Mouse (Mus musculus) left cerebral cortex, adult 18-20 months (tissue): ENCODE data around the gene Fbxl16. TPM values are rescaled to one million over a fixed set of nuclear protein-coding genes. Genes with fewer than 3 reads are reported as not detected.

Experiments
- DNase-seq, 2 experiments: peaks; one replicate each; pipeline ENCODE4 v3.0.0; 2021 to 2022; ENCODE audit warnings: low spot score in 2 of 2, mixed read lengths in 1 of 2
- microRNA-seq, 2 experiments: library from miRNA; unstranded; fragments of <30 nt; microRNA quantifications; one replicate each; pipeline ENCODE4 v1.2.0; 2021
- total RNA-seq, 2 experiments: library from RNA; stranded (reverse); gene quantifications; 2 replicates each; pipeline ENCODE4 v1.2.3; 2021

Gene Fbxl16
- total RNA-seq, 2 experiments from 2014 or later, result 588 to 680 TPM

- DNase-seq, result no peak
These were observed 61.1 kb downstream of the Fbxl16 start for GRCm38 (mm10) chr17:25869954-25870353.

Small RNA genes within 50 kb of the gene (microRNA-seq; reads per million reads assigned to microRNA genes)
- gene Mir3082 (1.3 to 3.2 reads per million in 2 experiments), gene Mir6966 (1.7 to 1.9 reads per million in 2 experiments)

Other genes with a start within 250 kb of the Fbxl16 start
- gene Sox8, start 238.4 kb upstream of the Fbxl16 start, total RNA-seq, result 10 to 100 TPM; 52.1 to 55.2 TPM
- 10 to 100 TPM; 19.1 to 20.2 TPM for gene Lmf1, start 230.0 kb upstream of the Fbxl16 start, total RNA-seq
- 100 to 1,000 TPM; 151 to 157 TPM for gene Gng13, start 91.9 kb upstream of the Fbxl16 start, total RNA-seq
- gene Chtf18, start 81.7 kb upstream of the Fbxl16 start, total RNA-seq, result 1 to 10 TPM; 1.2 to 1.5 TPM
- gene Rpusd1, start 81.4 kb upstream of the Fbxl16 start, total RNA-seq, result 10 to 100 TPM; 60.9 to 64.4 TPM
- gene Mslnl, start 73.0 kb upstream of the Fbxl16 start, total RNA-seq, result under 1 TPM; 0.44 to 0.75 TPM
- 1 to 10 TPM; 2.3 to 2.5 TPM for gene Msln, start 54.7 kb upstream of the Fbxl16 start, total RNA-seq
- gene Narfl, start 35.3 kb upstream of the Fbxl16 start, total RNA-seq, result 10 to 100 TPM; 31.3 to 37.1 TPM
- 100 to 1,000 TPM; 112 to 119 TPM for gene Haghl, start 23.4 kb upstream of the Fbxl16 start, total RNA-seq
- gene Ccdc78, start 22.5 kb upstream of the Fbxl16 start, total RNA-seq, result under 1 TPM in 1 of 2 experiments, not detected in 1; 0.19 TPM
- 10 to 100 TPM; 92.7 to 99.1 TPM for gene Fam173a, start 16.2 kb upstream of the Fbxl16 start, total RNA-seq
- gene AC134908.4, start 13.4 kb upstream of the Fbxl16 start, total RNA-seq, result 1 to 10 TPM in 1 of 2 experiments, not detected in 1; 1.4 TPM
- 10 to 100 TPM; 70.9 to 78.2 TPM for gene Metrn, start 11.9 kb upstream of the Fbxl16 start, total RNA-seq
- gene Wdr24, start 14.5 kb downstream of the Fbxl16 start, total RNA-seq, result 10 to 100 TPM; 22.5 to 25.1 TPM
- gene Jmjd8, start 19.8 kb downstream of the Fbxl16 start, total RNA-seq, result 10 to 100 TPM; 43.5 to 52.3 TPM
- 100 to 1,000 TPM; 178 to 180 TPM for gene Stub1, start 24.3 kb downstream of the Fbxl16 start, total RNA-seq
- gene Rhbdl1, start 28.2 kb downstream of the Fbxl16 start, total RNA-seq, result 10 to 100 TPM; 40.6 to 42.4 TPM
- 10 to 100 TPM; 20.7 to 23.7 TPM for gene Gm20683, start 32.7 kb downstream of the Fbxl16 start, total RNA-seq
- gene Rhot2, start 35.8 kb downstream of the Fbxl16 start, total RNA-seq, result 10 to 100 TPM; 89.5 to 92.8 TPM
- gene Wdr90, start 52.4 kb downstream of the Fbxl16 start, total RNA-seq, result 10 to 100 TPM; 26.0 to 31.5 TPM
- gene Mcrip2, start 59.7 kb downstream of the Fbxl16 start, total RNA-seq, result 10 to 100 TPM; 20.0 to 25.6 TPM
- gene Mettl26, start 66.0 kb downstream of the Fbxl16 start, total RNA-seq, result 10 to 100 TPM; 38.7 to 40.2 TPM
- gene Wfikkn1, start 71.8 kb downstream of the Fbxl16 start, total RNA-seq, result 1 to 10 TPM; 1.4 to 1.7 TPM
- gene Rab40c, start 110.6 kb downstream of the Fbxl16 start, total RNA-seq, result 10 to 100 TPM; 41.2 TPM
- gene Pigq, start 135.9 kb downstream of the Fbxl16 start, total RNA-seq, result 100 to 1,000 TPM; 103 to 113 TPM
- gene Nhlrc4, start 135.9 kb downstream of the Fbxl16 start, total RNA-seq, result under 1 TPM; 0.54 to 0.98 TPM
- gene A930017K11Rik, start 143.5 kb downstream of the Fbxl16 start, total RNA-seq, result under 1 TPM; 0.37 to 0.65 TPM
- 10 to 100 TPM; 50.6 to 51.4 TPM for gene Capn15, start 176.7 kb downstream of the Fbxl16 start, total RNA-seq